23 mouse cellular contexts compared by ENCODE assay signal in genomic region chr7:127133125-127133524, GRCm38 (mm10). TPM values are rescaled to one million over a fixed set of nuclear protein-coding genes. Genes with fewer than 3 reads are reported as not detected.
"Had no signal": no experiment of that assay in that cellular context is flagged by ENCODE, and none has a peak within 500 bp of the region (broad histone marks: within the 10 kb centered on the region; RNA-seq: fewer than 3 reads in every experiment).

No protein-coding gene starts in this region.

- H3K4me2 ChIP-seq: kidney, embryonic 15.5 days; limb, embryonic 12.5 days; limb, embryonic 15.5 days; lung, embryonic 14.5 days had no signal

- H3K36me3 ChIP-seq: kidney, embryonic 15.5 days; limb, embryonic 12.5 days; limb, embryonic 15.5 days had no signal

- ATAC-seq: liver, postnatal 0 days; lung, postnatal 0 days had no signal

- H3K9ac ChIP-seq: kidney, embryonic 15.5 days; limb, embryonic 12.5 days; limb, embryonic 15.5 days; liver, embryonic 14.5 days; liver, postnatal 0 days; lung, embryonic 14.5 days had no signal

- H3K9me3 ChIP-seq: kidney, embryonic 15.5 days; limb, embryonic 12.5 days; limb, embryonic 15.5 days had no signal

- H3K27ac ChIP-seq: kidney, embryonic 15.5 days; limb, embryonic 12.5 days; limb, embryonic 15.5 days; liver, embryonic 14.5 days; macrophage had no signal

- H3K4me3 ChIP-seq: kidney, embryonic 15.5 days; limb, embryonic 12.5 days; limb, embryonic 15.5 days had no signal

- H3K4me1 ChIP-seq: limb, embryonic 12.5 days; limb, embryonic 15.5 days had no signal

- DNase-seq: kidney, adult 8-10 months; kidney, postnatal 10 days; kidney, postnatal 36 days; left cerebral cortex, postnatal 4 days; liver, postnatal 0 days; lung, embryonic 14.5 days; midbrain, embryonic 14.5 days; thymus, adult 18-20 months; thymus, postnatal 14 days; thymus, postnatal 4 days had no signal

- H3K27me3 ChIP-seq: kidney, embryonic 15.5 days; limb, embryonic 15.5 days had no signal

RNA-seq across cellular contexts. Expression of gene Spn, which starts 4.5 kb away (rescaled TPM):
- polyA plus RNA-seq: limb, embryonic 12.5 days; lung, embryonic 14.5 days; midbrain, embryonic 14.5 days; midbrain, postnatal 0 days; neural tube, embryonic 14.5 days had no signal

RNA-seq across cellular contexts. Expression of gene Qprt, which starts 11.1 kb away (rescaled TPM):
- polyA plus RNA-seq: macrophage; neural tube, embryonic 14.5 days had no signal

RNA-seq across cellular contexts. Expression of gene Zg16, which starts 46.0 kb away (rescaled TPM):
- total RNA-seq: layer of hippocampus, postnatal 10 days; left cerebral cortex, adult 8-10 months; left cerebral cortex, postnatal 14 days; left cerebral cortex, postnatal 4 days had no signal
- polyA plus RNA-seq: kidney, embryonic 15.5 days; limb, embryonic 12.5 days; limb, embryonic 15.5 days; liver, embryonic 11.5 days; lung, embryonic 14.5 days; macrophage; midbrain, embryonic 14.5 days; midbrain, postnatal 0 days; neural tube, embryonic 11.5 days; neural tube, embryonic 14.5 days had no signal
